Mouse (Mus musculus) limb, embryonic 12.5 days (tissue): Measurements from ENCODE around the gene Pde4d. TPM values are rescaled to one million over a fixed set of nuclear protein-coding genes. Genes with fewer than 3 reads are reported as not detected.
"Not testable (repeated sequence)": the region's sequence is repeated elsewhere in the genome, so short reads cannot be mapped to it uniquely, and the experiment has no call there.

Experiments used
- ATAC-seq: fragments of 200-750 bp; cut with Nextera tagmentation; 2 replicates; pipeline ENCODE4 v1.8.0; 2017; ENCODE audit warnings: low read depth, moderate TSS enrichment; ENCODE audit not compliant: insufficient number of reproducible peaks, insufficient read depth, low FRiP score, low TSS enrichment
- H3K27ac ChIP-seq: fragments of 300-500 bp; sonication (generic); 2 replicates; pipeline ENCODE4 v1.5.1; 2016; ENCODE audit warnings: mild to moderate bottlenecking, moderate library complexity
- H3K27me3 ChIP-seq: fragments of 300-500 bp; sonication (generic); 2 replicates; pipeline ENCODE4 v1.6.1; 2016; ENCODE audit warnings: mild to moderate bottlenecking, moderate library complexity
- H3K36me3 ChIP-seq: fragments of 300-500 bp; sonication (generic); 2 replicates; pipeline ENCODE4 v1.6.1; 2016; ENCODE audit warnings: mild to moderate bottlenecking, moderate library complexity
- H3K4me1 ChIP-seq: fragments of 300-500 bp; sonication (generic); replicated peaks from 2 replicates; pipeline ENCODE4 v1.6.1; 2016
- H3K4me2 ChIP-seq: fragments of 300-500 bp; sonication (generic); 2 replicates; pipeline ENCODE4 v1.6.1; 2016; ENCODE audit warnings: mild to moderate bottlenecking, moderate library complexity
- H3K4me3 ChIP-seq: fragments of 300-500 bp; sonication (generic); replicated peaks from 2 replicates; pipeline ENCODE4 v1.5.1; 2016; ENCODE audit warnings: mild to moderate bottlenecking
- H3K9ac ChIP-seq: fragments of 300-500 bp; sonication (generic); replicated peaks from 2 replicates; pipeline ENCODE4 v1.6.1; 2016; ENCODE audit warnings: mild to moderate bottlenecking, moderate library complexity
- H3K9me3 ChIP-seq: fragments of 300-500 bp; sonication (generic); 2 replicates; pipeline ENCODE4 v1.6.1; 2016; ENCODE audit warnings: mild to moderate bottlenecking, moderate library complexity
- WGBS: fragments of 180-500 bp; shearing (Covaris S2); methylation state at CpG from one replicate; pipeline ENCODE4 v1.1.7; 2016; 5-methylcytosine and 5-hydroxymethylcytosine counted together
- polyA plus RNA-seq: library from polyadenylated mRNA; unstranded; fragments of >200 nt; fragmentation: Nextera tagmentation; extraction: Ambion mirVana; gene quantifications from 2 replicates; pipeline ENCODE4 v1.2.1, GENCODE M21; 2016

Gene Pde4d
- polyA plus RNA-seq, 1 experiment from 2014 or later, result 23.7 TPM

GRCm38 (mm10) chr13:109884812-109885211 is 1435.1 kb downstream of the Pde4d start:
- Histone ChIP-seq H3K27ac (no peak overlapping the region), H3K4me1 (no peaks in the 10 kb centered on the region), H3K27me3 (no peaks in the 10 kb centered on the region), H3K9ac (no peak overlapping the region), H3K4me2 (no peak overlapping the region), H3K4me3 (no peak overlapping the region), H3K9me3 (no peaks in the 10 kb centered on the region), H3K36me3 (no peaks in the 10 kb centered on the region)
- ATAC-seq, result no peak
- WGBS, result 86% methylated on average over 7 of the region's 7 CpGs

GRCm38 (mm10) chr13:109888293-109888692 is 1438.5 kb downstream of the Pde4d start:
- 86% methylated on average over 4 of the region's 4 CpGs for WGBS
- no peaks in the 10 kb centered on the region for H3K9me3 ChIP-seq

GRCm38 (mm10) chr13:109891194-109891909 is 1441.6 kb downstream of the Pde4d start:
- no peak overlapping the region for H3K9ac ChIP-seq
- no peak overlapping the region for H3K4me3 ChIP-seq
- no peak for ATAC-seq
- no peaks in the 10 kb centered on the region for H3K36me3 ChIP-seq
- H3K9me3 ChIP-seq, result no peaks in the 10 kb centered on the region
- no peak overlapping the region for H3K27ac ChIP-seq
- H3K4me1 ChIP-seq, result no peaks in the 10 kb centered on the region
- no peak overlapping the region for H3K4me2 ChIP-seq
- WGBS, result 75% methylated on average over 6 of the region's 6 CpGs
- no peaks in the 10 kb centered on the region for H3K27me3 ChIP-seq

More at GRCm38 (mm10) chr13:109888293-109888692, 1438.5 kb downstream of the Pde4d start:
- H3K9ac ChIP-seq, result no peak overlapping the region
- no peaks in the 10 kb centered on the region for H3K36me3 ChIP-seq
- H3K27me3 ChIP-seq, result no peaks in the 10 kb centered on the region
- no peak for ATAC-seq
- no peak overlapping the region for H3K27ac ChIP-seq
- no peaks in the 10 kb centered on the region for H3K4me1 ChIP-seq
- H3K4me3 ChIP-seq, result no peak overlapping the region
- H3K4me2 ChIP-seq, result no peak overlapping the region

GRCm38 (mm10) chr13:109891910-109892265 is 1442.1 kb downstream of the Pde4d start:
- no peaks in the 10 kb centered on the region for H3K36me3 ChIP-seq
- H3K4me3 ChIP-seq, result no peak overlapping the region
- 65% methylated on average over 4 of the region's 4 CpGs for WGBS
- H3K27ac ChIP-seq, result no peak overlapping the region
- H3K4me2 ChIP-seq, result no peak overlapping the region
- H3K27me3 ChIP-seq, result no peaks in the 10 kb centered on the region
- no peak for ATAC-seq
- no peaks in the 10 kb centered on the region for H3K9me3 ChIP-seq
- no peaks in the 10 kb centered on the region for H3K4me1 ChIP-seq
- H3K9ac ChIP-seq, result no peak overlapping the region

GRCm38 (mm10) chr13:109899442-109900428 is 1450.0 kb downstream of the Pde4d start:
- Histone ChIP-seq H3K27ac (peak overlapping the region; percentile 73), H3K9me3 (no peaks in the 10 kb centered on the region), H3K27me3 (peaks cover 5% of the 10 kb centered on the region; the same call in 1 of the 2 replicates), H3K9ac (no peak overlapping the region), H3K36me3 (no peaks in the 10 kb centered on the region), H3K4me3 (no peak overlapping the region), H3K4me1 (peaks cover 40% of the 10 kb centered on the region), H3K4me2 (peak overlapping the region; percentile 19; the same call in 1 of the 2 replicates)
- WGBS, result 44% methylated on average over 14 of the region's 14 CpGs
- no peak for ATAC-seq

- Histone ChIP-seq H3K27ac (no peak overlapping the region), H3K27me3 (peaks cover 5% of the 10 kb centered on the region; the same call in 1 of the 2 replicates), H3K4me2 (peak overlapping the region; percentile 94), H3K9ac (no peak overlapping the region), H3K4me1 (peaks cover 45% of the 10 kb centered on the region), H3K9me3 (no peaks in the 10 kb centered on the region), H3K4me3 (peak overlapping the region; percentile 78), H3K36me3 (no peaks in the 10 kb centered on the region)
- 60% methylated on average over 5 of the region's 5 CpGs for WGBS
- no peak for ATAC-seq
These were observed 1452.1 kb downstream of the Pde4d start for GRCm38 (mm10) chr13:109901811-109902210.

GRCm38 (mm10) chr13:109902460-109902854 is 1452.7 kb downstream of the Pde4d start:
- Histone ChIP-seq H3K4me1 (peaks cover 49% of the 10 kb centered on the region), H3K4me2 (peak overlapping the region; percentile 94), H3K27ac (peak overlapping the region; percentile 79), H3K9ac (peak overlapping the region; percentile 83), H3K4me3 (peak overlapping the region; percentile 78)
- H3K36me3 ChIP-seq, H3K27me3 ChIP-seq, H3K9me3 ChIP-seq: not testable (repeated sequence)
- under 1% methylated on average over 28 of the region's 28 CpGs for WGBS
- ATAC-seq, result peak; percentile 71

- Histone ChIP-seq H3K27ac (peak overlapping the region; percentile 79), H3K4me1 (peaks cover 51% of the 10 kb centered on the region), H3K9me3 (no peaks in the 10 kb centered on the region), H3K4me2 (peak overlapping the region; percentile 94), H3K9ac (peak overlapping the region; percentile 83), H3K36me3 (no peaks in the 10 kb centered on the region), H3K27me3 (peaks cover 5% of the 10 kb centered on the region; the same call in 1 of the 2 replicates), H3K4me3 (peak overlapping the region; percentile 78)
- ATAC-seq, result peak; percentile 56
- WGBS, result under 1% methylated on average over 91 of the region's 91 CpGs
These were observed 1453.4 kb downstream of the Pde4d start for GRCm38 (mm10) chr13:109902855-109903763.

GRCm38 (mm10) chr13:109903764-109904510 is 1454.2 kb downstream of the Pde4d start:
- H3K4me1 ChIP-seq, result peaks cover 51% of the 10 kb centered on the region
- WGBS, result 38% methylated on average over 14 of the region's 14 CpGs
- peak overlapping the region; percentile 94 for H3K4me2 ChIP-seq
- H3K9ac ChIP-seq, result peak overlapping the region; percentile 83
- H3K27ac ChIP-seq, result no peak overlapping the region
- peak overlapping the region; percentile 78 for H3K4me3 ChIP-seq
- no peaks in the 10 kb centered on the region for H3K36me3 ChIP-seq
- peaks cover 5% of the 10 kb centered on the region; the same call in 1 of the 2 replicates for H3K27me3 ChIP-seq
- no peak for ATAC-seq
- H3K9me3 ChIP-seq, result no peaks in the 10 kb centered on the region

GRCm38 (mm10) chr13:109906342-109906888 is 1456.7 kb downstream of the Pde4d start:
- Histone ChIP-seq H3K9ac (no peak overlapping the region), H3K4me2 (no peak overlapping the region), H3K27ac (no peak overlapping the region), H3K4me3 (no peak overlapping the region), H3K27me3 (peaks cover 5% of the 10 kb centered on the region; the same call in 1 of the 2 replicates), H3K36me3 (no peaks in the 10 kb centered on the region), H3K4me1 (peaks cover 34% of the 10 kb centered on the region), H3K9me3 (no peaks in the 10 kb centered on the region)
- 49% methylated on average over 4 of the region's 4 CpGs for WGBS
- no peak for ATAC-seq
